Mouse (Mus musculus): ENCODE measurements around the gene Btbd8.

The Btbd8 gene

GRCm38 (mm10) chr5:107521897-107522296 lies 84.1 kb downstream of the Btbd8 start:
- DNase-seq: no peak

- DNase-seq: no peak
Measured at GRCm38 (mm10) chr5:107524281-107524680, 86.5 kb downstream of the Btbd8 start.

- DNase-seq: no peak
Measured at GRCm38 (mm10) chr5:107528856-107529255, 91.1 kb downstream of the Btbd8 start.

DNA sequence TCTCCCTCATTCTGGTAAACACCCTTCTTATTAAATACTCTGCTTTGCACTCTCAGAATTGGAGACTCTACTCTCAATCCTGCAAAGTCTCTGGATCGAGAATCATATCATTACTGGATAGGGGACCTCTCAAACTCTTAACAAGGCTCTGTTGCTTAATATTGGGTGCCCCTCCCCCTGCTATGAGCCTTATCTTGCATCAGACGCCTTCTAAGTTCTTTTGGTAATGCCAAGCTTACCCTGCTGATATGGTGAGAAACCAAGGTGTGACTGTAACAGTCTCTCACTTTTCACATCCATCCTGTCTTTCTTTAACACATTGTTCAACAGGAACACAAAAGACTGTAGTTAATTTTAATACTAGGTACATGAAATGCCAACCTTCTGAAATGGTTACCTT lies 95.8 kb downstream of the Btbd8 start:
- DNase-seq: no peak

- DNase-seq: no peak
Measured at GRCm38 (mm10) chr5:107534581-107534980, 96.8 kb downstream of the Btbd8 start, which contains the start of gene 1700028K03Rik. 1700028K03Rik (plus strand) TSS chr5:107534709.

DNA sequence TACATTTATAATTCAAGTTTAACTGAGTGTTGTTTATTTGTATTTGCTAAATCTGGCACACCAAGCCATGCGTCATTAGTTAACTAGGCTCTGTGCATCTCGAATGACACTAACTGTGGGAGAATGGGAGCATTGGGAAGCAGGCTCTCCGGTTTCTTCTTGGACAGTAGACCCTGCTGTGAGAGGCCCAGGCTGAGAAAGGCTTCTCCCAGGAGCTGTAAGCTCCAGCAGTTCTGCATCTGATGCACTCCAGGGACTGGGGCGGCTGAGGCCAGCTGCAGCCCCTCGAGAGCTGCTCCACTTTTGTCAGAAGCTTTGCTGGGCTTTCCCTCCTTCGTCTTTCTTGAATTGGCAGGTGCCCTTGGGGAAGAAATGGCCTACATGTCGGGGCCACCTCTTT lies 103.9 kb downstream of the Btbd8 start:
- no peak for DNase-seq

DNA sequence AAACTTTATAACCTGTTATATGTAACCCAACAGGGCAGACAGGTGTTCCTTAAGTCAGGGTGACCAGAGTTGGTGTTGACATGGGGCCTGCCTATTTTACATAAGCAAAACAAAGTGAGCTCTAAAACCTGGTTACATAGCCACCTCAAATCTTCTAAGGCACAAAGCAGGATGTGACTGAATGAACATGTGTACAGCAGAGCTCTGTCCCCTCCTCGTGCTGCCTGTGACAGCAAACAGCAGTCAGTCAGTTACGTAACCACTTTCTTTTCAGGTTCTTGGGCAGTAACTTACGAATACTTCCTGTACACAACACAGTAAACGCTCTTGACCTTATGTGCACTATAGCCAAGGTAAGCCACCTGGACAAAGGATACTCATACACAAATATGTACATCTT lies 108.1 kb downstream of the Btbd8 start:
- no peak for DNase-seq

- no peak for DNase-seq
Measured at GRCm38 (mm10) chr5:107547955-107548354, 110.2 kb downstream of the Btbd8 start.

GRCm38 (mm10) chr5:107548444-107548843 lies 110.6 kb downstream of the Btbd8 start:
- DNase-seq: no peak

GRCm38 (mm10) chr5:107554336-107554735 lies 116.5 kb downstream of the Btbd8 start:
- DNase-seq: no peak

DNA sequence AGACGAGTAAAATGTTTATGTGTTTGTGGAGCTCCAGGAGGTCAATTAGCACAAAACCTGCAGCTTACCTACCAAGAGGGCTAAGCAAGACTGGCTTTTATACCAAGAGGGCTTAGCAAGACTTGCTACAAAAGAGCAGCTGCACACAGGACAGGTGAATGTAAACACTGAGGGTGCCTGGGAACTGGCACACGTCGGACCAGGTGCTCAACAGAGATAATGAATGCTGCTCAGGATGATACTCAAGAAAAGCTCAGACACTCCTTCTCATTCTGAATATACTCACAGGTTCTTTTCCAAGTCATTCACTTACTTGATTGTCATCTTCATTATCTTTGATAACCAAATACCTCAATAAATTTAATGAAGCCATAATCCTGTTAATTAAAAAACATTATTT lies 119.2 kb downstream of the Btbd8 start:
- no peak for DNase-seq
